Mouse (Mus musculus): Measurements from ENCODE around the gene Hspbap1. TPM values are rescaled to one million over a fixed set of nuclear protein-coding genes. Genes with fewer than 3 reads are reported as not detected.

The Hspbap1 gene
- 30.4 and 37.4 TPM in 2 replicates for total RNA-seq (2015; ENCODE audit: low replicate concordance)
- total RNA-seq (2017; ENCODE audit: low replicate concordance) = 63.4 and 71.3 TPM in 2 replicates

- ATAC-seq (replicated peaks; ENCODE audit: low FRiP score, poor library complexity, severe bottlenecking) = peak; percentile 84
Observed at GRCm38 (mm10) chr16:35769878-35770657, at the start of gene Hspbap1. Gene Hspbap1 (plus strand): TSS chr16:35770375.

GRCm38 (mm10) chr16:35724561-35724960 lies 45.6 kb upstream of the Hspbap1 start:
- ATAC-seq (replicated peaks; ENCODE audit: low FRiP score, poor library complexity, severe bottlenecking) = no peak

GRCm38 (mm10) chr16:35726601-35727000 lies 43.6 kb upstream of the Hspbap1 start:
- no peak for ATAC-seq (replicated peaks; ENCODE audit: low FRiP score, poor library complexity, severe bottlenecking)

- no peak for ATAC-seq (replicated peaks; ENCODE audit: low FRiP score, poor library complexity, severe bottlenecking)
Observed at GRCm38 (mm10) chr16:35729151-35729738, 40.9 kb upstream of the Hspbap1 start.

GRCm38 (mm10) chr16:35732096-35732495 lies 38.1 kb upstream of the Hspbap1 start:
- no peak for ATAC-seq (replicated peaks; ENCODE audit: low FRiP score, poor library complexity, severe bottlenecking)

GRCm38 (mm10) chr16:35734038-35734437 lies 36.1 kb upstream of the Hspbap1 start:
- peak; percentile 89 for ATAC-seq (replicated peaks; ENCODE audit: low FRiP score, poor library complexity, severe bottlenecking)

GRCm38 (mm10) chr16:35738096-35738767 lies 31.9 kb upstream of the Hspbap1 start:
- ATAC-seq (replicated peaks; ENCODE audit: low FRiP score, poor library complexity, severe bottlenecking) = no peak

- no peak for ATAC-seq (replicated peaks; ENCODE audit: low FRiP score, poor library complexity, severe bottlenecking)
Observed at GRCm38 (mm10) chr16:35739548-35739947, 30.6 kb upstream of the Hspbap1 start.

- ATAC-seq (replicated peaks; ENCODE audit: low FRiP score, poor library complexity, severe bottlenecking) = no peak
Observed at GRCm38 (mm10) chr16:35740357-35740756, 29.8 kb upstream of the Hspbap1 start.

GRCm38 (mm10) chr16:35740943-35741342 lies 29.2 kb upstream of the Hspbap1 start:
- no peak for ATAC-seq (replicated peaks; ENCODE audit: low FRiP score, poor library complexity, severe bottlenecking)

GRCm38 (mm10) chr16:35741621-35742020 lies 28.6 kb upstream of the Hspbap1 start:
- no peak for ATAC-seq (replicated peaks; ENCODE audit: low FRiP score, poor library complexity, severe bottlenecking)

GRCm38 (mm10) chr16:35742251-35742937 lies 27.8 kb upstream of the Hspbap1 start:
- no peak for ATAC-seq (replicated peaks; ENCODE audit: low FRiP score, poor library complexity, severe bottlenecking)

- ATAC-seq (replicated peaks; ENCODE audit: low FRiP score, poor library complexity, severe bottlenecking) = no peak
Observed at GRCm38 (mm10) chr16:35747417-35748236, 22.5 kb upstream of the Hspbap1 start.

- ATAC-seq (replicated peaks; ENCODE audit: low FRiP score, poor library complexity, severe bottlenecking) = no peak
Observed at GRCm38 (mm10) chr16:35748237-35748603, 22.0 kb upstream of the Hspbap1 start.

GRCm38 (mm10) chr16:35749385-35749784 lies 20.8 kb upstream of the Hspbap1 start:
- ATAC-seq (replicated peaks; ENCODE audit: low FRiP score, poor library complexity, severe bottlenecking) = no peak

GRCm38 (mm10) chr16:35751841-35752240 lies 18.3 kb upstream of the Hspbap1 start:
- ATAC-seq (replicated peaks; ENCODE audit: low FRiP score, poor library complexity, severe bottlenecking) = no peak

- no peak for ATAC-seq (replicated peaks; ENCODE audit: low FRiP score, poor library complexity, severe bottlenecking)
Observed at GRCm38 (mm10) chr16:35753926-35754325, 16.2 kb upstream of the Hspbap1 start.

- ATAC-seq (replicated peaks; ENCODE audit: low FRiP score, poor library complexity, severe bottlenecking) = peak; percentile 92
Observed at GRCm38 (mm10) chr16:35755502-35756334, 14.5 kb upstream of the Hspbap1 start.

GRCm38 (mm10) chr16:35756697-35757096 lies 13.5 kb upstream of the Hspbap1 start:
- ATAC-seq (replicated peaks; ENCODE audit: low FRiP score, poor library complexity, severe bottlenecking) = no peak

Measured in erythroblast, adult 5-6 weeks (primary cell).